Mouse (Mus musculus) forebrain, embryonic 10.5 days (tissue): ENCODE results near the gene Raet1e. TPM values are rescaled to one million over a fixed set of nuclear protein-coding genes. Genes with fewer than 3 reads are reported as not detected.
A peak's percentile ranks its signal among the peaks of the same experiment; 100 is the strongest.
"Not testable (repeated sequence)": the region's sequence is repeated elsewhere in the genome, so short reads cannot be mapped to it uniquely, and the experiment has no call there.

ENCODE experiments used
- DNase-seq: peaks from one replicate; pipeline ENCODE4 v3.0.0-alpha.2; 2017; ENCODE audit warnings: low spot score; ENCODE audit errors: extremely low spot score
- H3K27ac ChIP-seq: fragments of 300-500 bp; sonication (generic); 2 replicates; pipeline ENCODE4 v1.5.1; 2016; ENCODE audit warnings: mild to moderate bottlenecking
- H3K27me3 ChIP-seq: fragments of 300-500 bp; sonication (generic); 2 replicates; pipeline ENCODE4 v1.6.1; 2016; ENCODE audit warnings: mild to moderate bottlenecking; ENCODE audit not compliant: poor library complexity, severe bottlenecking
- H3K36me3 ChIP-seq: fragments of 300-500 bp; sonication (generic); replicated peaks from 2 replicates; pipeline ENCODE4 v1.6.1; 2016; ENCODE audit warnings: mild to moderate bottlenecking, moderate library complexity
- H3K4me1 ChIP-seq: fragments of 300-500 bp; sonication (generic); 2 replicates; pipeline ENCODE4 v1.6.1; 2016
- H3K4me3 ChIP-seq: fragments of 300-500 bp; sonication (generic); 2 replicates; pipeline ENCODE4 v1.5.1; 2016; ENCODE audit warnings: mild to moderate bottlenecking, moderate library complexity
- H3K9me3 ChIP-seq: fragments of 300-500 bp; sonication (generic); 2 replicates; pipeline ENCODE4 v1.6.1; 2016; ENCODE audit warnings: mild to moderate bottlenecking, moderate library complexity
- WGBS: fragments of 180-500 bp; shearing (Covaris S2); methylation state at CpG from one replicate; pipeline ENCODE4 v1.1.7; 2016; 5-methylcytosine and 5-hydroxymethylcytosine counted together
- polyA plus RNA-seq: library from polyadenylated mRNA; unstranded; fragments of >200 nt; fragmentation: Nextera tagmentation; extraction: Ambion mirVana; gene quantifications from 2 replicates; pipeline ENCODE4 v1.2.1, GENCODE M21; 2016

Gene Raet1e
- polyA plus RNA-seq, 1 experiment from 2014 or later: 9.9 TPM

GRCm38 (mm10) chr10:22172431-22173334, 14.3 kb downstream of the Raet1e start:
- H3K4me3 ChIP-seq: peak overlapping the region; percentile 33; the same call in 1 of the 2 replicates

GRCm38 (mm10) chr10:22173335-22174189, 15.2 kb downstream of the Raet1e start:
- H3K27ac ChIP-seq, H3K4me1 ChIP-seq, H3K36me3 ChIP-seq, H3K27me3 ChIP-seq, H3K9me3 ChIP-seq: not testable (repeated sequence)
- peak; percentile 15 for DNase-seq
- H3K4me3 ChIP-seq: peak overlapping the region; percentile 33; the same call in 1 of the 2 replicates
- 15% methylated on average over 11 of the region's 17 CpGs for WGBS

More at GRCm38 (mm10) chr10:22172431-22173334, 14.3 kb downstream of the Raet1e start:
- not testable (repeated sequence) for DNase-seq, H3K4me1 ChIP-seq, H3K36me3 ChIP-seq, H3K27me3 ChIP-seq, H3K27ac ChIP-seq, H3K9me3 ChIP-seq
- WGBS: 49% methylated on average over 5 of the region's 5 CpGs

GRCm38 (mm10) chr10:22174190-22174487, 15.8 kb downstream of the Raet1e start:
- not testable (repeated sequence) for H3K27ac ChIP-seq, H3K4me1 ChIP-seq, H3K27me3 ChIP-seq, H3K9me3 ChIP-seq, H3K36me3 ChIP-seq, H3K4me3 ChIP-seq, DNase-seq
- WGBS: 82% methylated on average over 2 of the region's 2 CpGs

- not testable (repeated sequence) for H3K27me3 ChIP-seq
These were observed 18.1 kb downstream of the Raet1e start for GRCm38 (mm10) chr10:22176515-22176914.

GRCm38 (mm10) chr10:22191035-22191434, 32.7 kb downstream of the Raet1e start:
- H3K4me1 ChIP-seq, H3K27me3 ChIP-seq, H3K9me3 ChIP-seq, H3K36me3 ChIP-seq, H3K27ac ChIP-seq: not testable (repeated sequence)
- DNase-seq: peak; percentile 31
- peak overlapping the region; percentile 22; the same call in 1 of the 2 replicates for H3K4me3 ChIP-seq
- WGBS: 1% methylated on average over 10 of the region's 10 CpGs

More at GRCm38 (mm10) chr10:22176515-22176914, 18.1 kb downstream of the Raet1e start:
- not testable (repeated sequence) for H3K4me1 ChIP-seq, H3K27ac ChIP-seq, H3K36me3 ChIP-seq, H3K9me3 ChIP-seq, DNase-seq, H3K4me3 ChIP-seq
- 87% methylated on average over 2 of the region's 2 CpGs for WGBS

- H3K27me3 ChIP-seq, DNase-seq, H3K36me3 ChIP-seq, H3K27ac ChIP-seq, H3K4me1 ChIP-seq, H3K9me3 ChIP-seq, H3K4me3 ChIP-seq: not testable (repeated sequence)
- 100% methylated on average over 1 of the region's 3 CpGs for WGBS
These were observed 43.0 kb downstream of the Raet1e start for GRCm38 (mm10) chr10:22201352-22201751.

- not testable (repeated sequence) for H3K27me3 ChIP-seq, H3K36me3 ChIP-seq, H3K27ac ChIP-seq, H3K9me3 ChIP-seq, H3K4me1 ChIP-seq, H3K4me3 ChIP-seq, DNase-seq
- no CpG with 5 or more reads among the region's 2 CpGs for WGBS
These were observed 44.6 kb downstream of the Raet1e start for GRCm38 (mm10) chr10:22202784-22203583.

GRCm38 (mm10) chr10:22206443-22206842, 48.1 kb downstream of the Raet1e start:
- not testable (repeated sequence) for H3K4me1 ChIP-seq, H3K27me3 ChIP-seq, H3K36me3 ChIP-seq, H3K4me3 ChIP-seq, H3K27ac ChIP-seq, DNase-seq, H3K9me3 ChIP-seq
- WGBS: 65% methylated on average over 1 of the region's 1 CpGs

GRCm38 (mm10) chr10:22212012-22212696, 53.8 kb downstream of the Raet1e start:
- peak; percentile 19 for DNase-seq
- 3% methylated on average over 8 of the region's 11 CpGs for WGBS
- H3K4me1 ChIP-seq, H3K27ac ChIP-seq, H3K36me3 ChIP-seq, H3K4me3 ChIP-seq, H3K9me3 ChIP-seq, H3K27me3 ChIP-seq: not testable (repeated sequence)

- no CpG with 5 or more reads among the region's 7 CpGs for WGBS
- H3K4me1 ChIP-seq, DNase-seq, H3K4me3 ChIP-seq, H3K9me3 ChIP-seq, H3K36me3 ChIP-seq, H3K27me3 ChIP-seq, H3K27ac ChIP-seq: not testable (repeated sequence)
These were observed 65.3 kb downstream of the Raet1e start for GRCm38 (mm10) chr10:22223474-22224349.

GRCm38 (mm10) chr10:22265060-22265459, 106.7 kb downstream of the Raet1e start:
- DNase-seq: no peak
- H3K27ac ChIP-seq: no peak overlapping the region
- WGBS: 88% methylated on average over 8 of the region's 8 CpGs
- peaks cover 23% of the 10 kb centered on the region; the same call in 1 of the 2 replicates for H3K9me3 ChIP-seq
- H3K27me3 ChIP-seq: no peaks in the 10 kb centered on the region
- no peak overlapping the region for H3K4me3 ChIP-seq
- H3K36me3 ChIP-seq: no peaks in the 10 kb centered on the region
- no peaks in the 10 kb centered on the region for H3K4me1 ChIP-seq
